Mouse (Mus musculus): ENCODE measurements around the gene Timm8a2.

GRCm38 (mm10) chr14:122011768-122012167 is 22.7 kb upstream of the Timm8a2 start:
- TF ChIP-seq CTCF (IDR thresholded peaks at IDR 0.05; ENCODE audit: low read depth, low read length): no peak
- TF ChIP-seq POLR2AphosphoS5 (IDR thresholded peaks at IDR 0.05; ENCODE audit: insufficient replicate concordance, low read depth, low read length): no peak
- TF ChIP-seq GATA2 (IDR thresholded peaks at IDR 0.05; ENCODE audit: borderline replicate concordance, low read depth, low read length): no peak

Data from G1E (cell line).